Mouse (Mus musculus) ovary, postnatal 36 days (tissue): ENCODE results near the gene Masp1.

ENCODE experiments used
- DNase-seq: peaks from one replicate; pipeline ENCODE4 v3.0.0; 2022; ENCODE audit warnings: low spot score, mixed read lengths

Masp1 gene

DNA sequence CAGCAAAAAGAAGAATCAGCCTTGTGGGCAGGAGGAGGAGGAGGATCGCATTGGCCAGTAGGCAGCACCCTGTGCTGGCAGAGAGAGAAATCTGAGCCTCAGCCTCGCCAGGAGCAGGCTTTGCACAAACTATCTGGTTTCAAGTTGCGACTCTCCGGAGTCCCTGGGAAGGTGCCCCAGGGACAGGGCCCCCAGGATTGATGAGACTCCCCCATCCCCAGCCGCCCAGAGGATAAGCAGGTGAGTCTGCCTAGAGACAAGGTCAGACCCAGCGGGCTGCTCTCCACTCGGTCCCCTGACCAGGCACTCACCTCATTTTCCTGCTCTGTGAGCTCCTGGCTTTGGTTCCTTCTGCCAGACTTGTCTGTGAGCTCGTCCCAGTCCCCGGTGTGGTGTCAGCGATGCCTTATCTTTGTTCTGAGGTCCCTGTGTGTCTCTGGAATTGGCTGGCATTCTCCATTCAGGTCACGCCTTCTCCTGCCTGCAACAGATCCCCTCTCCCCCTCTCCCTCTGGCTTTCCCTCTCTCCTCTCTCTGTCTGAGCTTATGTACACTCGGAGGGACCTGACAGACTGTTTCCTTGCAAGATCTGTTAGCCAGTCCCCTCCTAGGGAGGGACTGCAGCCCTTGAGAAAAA is at the start of gene Masp1, which contains the start of gene Rtp4:
Gene Masp1, minus strand, starts transcription at position 581 of the 637 bp plus-strand sequence.
Gene Rtp4, plus strand, starts transcription at position 57 of the 637 bp plus-strand sequence.
- DNase-seq = peak; percentile 55

DNA sequence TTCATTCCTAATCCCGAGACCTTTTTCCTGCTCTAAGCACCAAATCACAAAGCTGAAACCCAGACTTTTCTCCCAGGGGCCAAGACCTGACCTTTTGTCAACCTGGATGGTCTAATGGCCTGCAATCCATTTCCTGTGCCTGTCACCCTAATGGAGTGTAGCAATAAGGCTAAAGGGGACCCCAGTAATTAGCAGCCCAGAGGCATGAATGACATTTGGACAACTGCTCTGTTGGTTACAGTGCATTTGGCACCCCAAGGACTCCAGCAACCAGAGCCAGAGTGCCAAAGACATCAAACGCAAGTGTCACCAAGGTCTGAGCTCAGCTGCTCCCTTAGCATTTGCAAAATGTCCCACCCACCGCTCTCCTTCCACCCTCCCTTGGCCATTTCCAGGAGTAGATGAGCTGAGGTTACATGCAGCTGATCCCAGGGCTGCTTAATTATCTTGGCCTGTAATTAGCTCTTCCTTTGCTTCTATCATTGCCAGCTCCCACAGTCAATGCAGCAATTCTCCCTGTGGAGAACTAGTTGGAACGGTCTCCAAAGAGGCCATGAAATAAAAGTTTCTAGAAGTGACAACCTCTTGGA is 47.8 kb upstream of the Masp1 start:
- no peak for DNase-seq

DNA sequence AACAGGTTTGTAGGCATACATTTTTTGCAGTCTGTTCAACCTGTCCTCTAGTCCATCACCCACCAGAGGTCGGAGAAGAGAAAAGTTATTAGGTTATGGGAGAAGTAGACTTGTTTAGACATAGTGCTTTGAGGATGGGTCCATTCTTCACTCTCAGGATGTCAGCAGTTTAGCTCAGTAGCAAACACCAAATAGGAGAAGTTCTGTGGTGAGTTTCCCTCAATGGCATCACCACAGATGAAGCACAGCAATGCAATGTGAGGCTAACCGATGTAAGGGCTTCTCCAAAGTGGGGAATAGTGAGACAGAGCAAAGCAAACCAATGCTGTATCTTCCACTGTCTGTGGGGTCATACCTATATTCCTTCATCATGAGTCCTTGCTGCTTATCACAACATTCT is 37.1 kb upstream of the Masp1 start:
- DNase-seq = no peak

DNA sequence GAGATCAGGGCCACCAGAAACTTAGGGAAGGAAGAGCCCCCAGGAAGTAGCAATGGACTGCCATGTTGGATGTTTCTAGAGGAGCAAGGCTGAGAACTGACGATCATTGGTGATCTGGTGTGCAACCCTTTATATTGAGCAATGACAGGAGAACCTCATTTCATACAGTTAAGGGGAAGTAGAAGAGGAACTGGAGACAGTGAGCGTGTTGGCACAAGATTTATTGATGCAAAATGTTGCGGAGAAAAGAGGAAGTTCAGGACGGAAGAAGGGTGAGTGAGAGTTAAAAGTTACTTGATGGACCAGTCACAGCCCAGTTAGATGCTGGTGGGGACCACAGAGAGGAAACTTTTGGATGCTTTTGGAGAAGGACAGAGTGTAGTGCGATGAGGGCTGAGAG is 36.6 kb upstream of the Masp1 start:
- no peak for DNase-seq

DNA sequence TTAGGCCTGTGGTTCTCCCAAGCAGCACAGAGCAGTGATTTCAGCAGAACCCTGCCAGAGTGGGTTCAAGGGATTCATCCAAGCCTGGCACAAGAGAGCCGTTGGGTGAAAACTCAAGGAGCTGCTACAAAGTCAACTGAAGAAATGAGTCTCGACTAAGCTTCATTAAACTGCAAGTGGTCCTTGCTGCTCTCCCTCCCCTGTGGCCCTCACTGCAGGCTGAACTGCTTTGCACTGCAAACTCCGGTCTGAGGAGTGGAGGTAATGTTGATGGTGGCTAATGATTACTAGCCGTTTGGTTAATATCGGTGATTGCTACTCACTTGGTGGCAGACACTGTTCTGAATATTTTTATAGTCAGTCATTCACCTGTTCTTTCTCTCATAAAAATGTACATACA is 34.1 kb upstream of the Masp1 start:
- DNase-seq = no peak

DNA sequence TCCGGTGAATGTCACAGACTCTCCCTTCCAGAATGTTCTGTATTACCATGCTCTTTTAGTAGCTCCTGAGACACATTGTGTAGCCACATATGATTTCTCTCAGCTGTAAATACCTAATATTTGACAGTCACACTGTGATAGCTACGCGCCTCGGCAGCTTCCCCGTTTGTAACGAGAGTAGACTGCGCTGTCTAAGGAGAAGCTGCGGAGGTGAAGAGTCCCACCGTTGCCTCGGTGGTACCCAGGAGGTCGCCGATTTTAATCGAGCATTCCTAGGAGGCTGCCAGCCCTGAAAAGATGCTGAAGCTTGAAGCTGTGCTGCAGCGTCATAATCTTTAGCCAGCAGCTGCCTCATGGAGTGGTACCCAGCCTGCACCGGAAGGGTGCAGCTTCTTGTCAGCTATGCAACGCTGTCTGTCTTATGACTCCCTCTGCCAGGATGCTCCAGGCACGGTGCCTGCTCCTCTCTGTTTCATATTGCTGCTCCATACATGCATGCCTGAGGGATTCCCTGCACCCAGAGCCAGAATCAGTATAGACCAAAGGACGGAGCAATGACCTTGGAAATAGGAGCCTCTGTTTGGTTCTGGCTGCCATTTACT is 30.5 kb upstream of the Masp1 start:
- no peak for DNase-seq

DNA sequence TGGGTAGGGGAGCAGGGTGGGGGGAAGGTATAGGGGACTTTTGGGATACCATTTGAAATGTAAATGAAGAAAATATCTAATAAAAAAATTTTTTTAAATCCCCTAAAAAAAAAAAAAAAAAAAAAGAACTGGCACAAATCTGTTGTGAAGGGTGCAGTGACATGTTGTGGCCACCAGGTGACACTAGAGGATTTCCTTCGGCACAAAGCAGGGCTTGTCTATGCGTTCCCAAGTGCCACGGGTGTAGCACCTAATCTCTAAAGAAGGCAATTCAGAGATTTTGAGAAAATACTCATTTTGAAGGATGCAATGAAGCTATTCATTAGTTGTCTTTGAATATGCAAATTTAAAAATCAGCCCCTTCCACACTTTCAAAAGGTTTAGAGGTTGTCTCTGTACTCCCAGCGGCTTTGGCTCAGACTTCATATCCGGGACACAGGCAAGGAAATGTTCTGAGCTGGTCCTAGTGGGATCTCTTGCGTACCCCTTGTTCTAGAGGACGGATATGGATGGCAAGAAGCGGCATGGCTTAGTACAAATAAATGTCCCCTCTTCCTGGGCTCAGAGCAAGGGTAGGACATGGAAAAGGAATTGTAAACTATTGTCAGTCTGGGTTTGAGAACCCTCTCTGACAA is 29.8 kb upstream of the Masp1 start:
- DNase-seq = peak; percentile 49

DNA sequence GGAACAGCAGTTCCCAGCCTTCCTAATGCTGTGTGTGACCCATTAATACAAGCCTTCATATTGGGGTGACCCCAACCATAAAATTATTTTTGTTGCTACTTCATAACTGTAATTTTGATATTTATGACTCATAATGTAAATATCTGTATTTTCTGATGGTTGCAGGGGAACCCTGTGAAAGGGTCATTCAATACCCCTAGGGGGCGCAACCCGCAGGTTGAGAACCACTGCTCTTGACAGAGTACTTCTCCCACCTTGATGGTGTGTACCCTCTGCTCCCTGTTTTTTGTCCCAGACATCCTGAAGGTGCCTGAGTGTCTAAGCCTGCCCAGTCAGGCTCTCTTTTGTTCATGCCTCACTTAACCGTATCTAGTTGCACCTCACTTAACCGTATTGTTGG is 27.2 kb upstream of the Masp1 start:
- DNase-seq = no peak

DNA sequence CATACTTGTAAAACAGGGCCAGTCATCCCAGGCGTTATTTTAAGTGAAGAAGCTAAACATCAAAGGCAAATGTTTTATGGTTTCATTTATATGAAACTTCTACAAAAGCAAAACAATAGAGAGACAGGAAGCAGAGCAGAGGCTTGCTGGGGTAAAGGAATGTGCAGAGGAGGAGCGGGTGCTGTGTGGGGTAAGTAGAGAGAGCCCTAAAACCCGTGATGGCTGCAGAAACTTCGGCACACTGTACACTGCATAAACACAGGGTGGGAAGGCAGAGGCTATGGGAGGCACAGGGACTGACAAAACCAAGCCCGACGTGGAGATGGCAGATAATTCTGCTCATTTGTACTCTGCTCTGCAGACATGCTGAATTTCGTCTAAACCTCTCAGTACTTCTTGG is 23.7 kb upstream of the Masp1 start:
- DNase-seq = no peak

DNA sequence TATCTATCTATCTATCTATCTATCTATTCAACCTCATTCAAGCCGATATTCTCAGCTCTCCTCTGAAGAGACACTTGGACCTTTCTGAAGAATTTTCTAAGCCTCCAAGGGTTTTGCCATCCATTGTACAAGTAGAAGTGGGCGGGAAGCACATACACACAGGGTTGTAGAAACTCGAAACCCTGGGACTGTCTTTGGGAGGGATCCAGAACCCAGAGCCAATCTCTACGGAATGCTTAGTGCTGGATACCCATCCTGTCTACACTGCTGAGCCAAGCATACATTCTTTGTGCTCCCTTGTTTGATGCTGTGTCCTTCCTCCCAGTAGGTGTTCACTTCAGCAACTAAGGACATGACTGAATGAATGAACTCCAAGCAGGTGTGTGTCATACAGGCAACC is 22.3 kb upstream of the Masp1 start:
- no peak for DNase-seq

DNA sequence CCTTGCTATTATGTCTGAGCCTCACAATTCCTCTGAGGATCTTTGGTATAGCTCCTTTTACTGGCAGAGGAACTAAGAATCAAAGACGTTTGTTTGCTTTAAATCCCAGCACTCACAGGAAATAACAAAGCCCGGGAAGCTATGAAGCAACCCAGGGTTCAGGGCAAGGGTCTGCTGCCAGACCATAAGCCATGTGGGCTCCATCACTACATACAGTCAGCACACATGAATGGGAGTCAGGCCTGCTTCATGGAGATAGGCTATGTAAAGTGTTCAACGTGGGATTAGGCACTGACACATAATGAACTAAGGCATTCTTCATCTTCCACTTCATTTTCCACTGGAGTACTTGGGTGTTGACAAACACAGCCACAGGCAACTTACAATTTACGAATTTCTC is 20.4 kb upstream of the Masp1 start:
- no peak for DNase-seq

DNA sequence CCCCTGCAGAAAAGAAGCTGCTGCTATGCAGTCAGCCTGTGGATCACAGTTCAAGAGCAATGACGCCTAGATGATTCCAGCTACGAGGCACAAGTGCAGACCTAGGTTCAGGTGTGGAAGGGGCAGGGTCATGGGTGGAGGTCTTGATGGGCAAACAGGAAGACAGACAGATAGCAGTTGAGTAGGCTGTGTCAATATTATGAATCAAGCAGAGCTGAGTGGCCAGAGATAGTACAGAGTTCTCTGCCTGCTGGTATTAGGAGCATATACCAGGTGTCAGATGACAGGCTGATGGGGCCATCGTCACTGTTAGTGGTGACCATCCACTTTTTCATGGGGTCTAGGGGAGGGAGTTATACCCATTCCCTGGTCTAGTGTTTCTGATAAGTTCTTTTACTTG is 13.1 kb upstream of the Masp1 start:
- no peak for DNase-seq

DNA sequence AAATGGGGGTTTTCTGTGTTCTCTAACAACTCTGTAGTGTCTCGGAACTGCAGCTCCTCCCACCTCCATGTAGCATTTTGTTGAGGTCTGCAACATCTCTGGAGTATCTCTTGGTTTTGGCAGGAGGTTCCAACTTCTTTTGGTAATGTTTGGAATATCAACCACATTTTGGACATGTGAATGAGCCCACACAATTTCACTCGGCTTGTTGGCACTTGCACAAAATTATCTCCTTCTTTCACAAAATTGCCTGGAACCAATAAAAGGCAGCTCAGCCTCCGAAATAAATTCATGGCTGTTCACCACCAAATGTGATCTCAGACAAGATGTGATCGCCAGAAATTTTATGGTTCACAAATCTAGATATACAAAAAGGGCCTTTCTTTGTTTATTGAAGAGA is 8.6 kb upstream of the Masp1 start:
- no peak for DNase-seq

DNA sequence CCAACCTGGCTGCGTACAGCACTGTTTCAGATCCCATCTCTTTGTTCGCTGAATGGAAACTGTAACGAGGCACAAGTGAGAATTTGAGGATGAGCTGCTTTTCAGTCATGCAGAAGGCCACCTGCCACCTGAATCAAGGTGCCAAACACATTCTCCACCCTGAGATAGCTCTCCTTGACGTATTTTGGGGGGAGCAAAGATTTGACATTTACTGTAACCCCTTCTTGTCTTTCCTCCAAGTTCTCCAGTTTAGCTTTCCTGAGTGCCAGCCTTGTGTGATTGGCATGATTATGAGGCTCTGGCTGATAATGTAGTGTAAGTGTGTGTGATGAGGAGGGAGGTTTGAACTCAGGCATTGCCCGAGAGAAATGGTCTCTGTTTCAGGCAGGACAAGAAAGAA is 1.5 kb upstream of the Masp1 start:
- no peak for DNase-seq

DNA sequence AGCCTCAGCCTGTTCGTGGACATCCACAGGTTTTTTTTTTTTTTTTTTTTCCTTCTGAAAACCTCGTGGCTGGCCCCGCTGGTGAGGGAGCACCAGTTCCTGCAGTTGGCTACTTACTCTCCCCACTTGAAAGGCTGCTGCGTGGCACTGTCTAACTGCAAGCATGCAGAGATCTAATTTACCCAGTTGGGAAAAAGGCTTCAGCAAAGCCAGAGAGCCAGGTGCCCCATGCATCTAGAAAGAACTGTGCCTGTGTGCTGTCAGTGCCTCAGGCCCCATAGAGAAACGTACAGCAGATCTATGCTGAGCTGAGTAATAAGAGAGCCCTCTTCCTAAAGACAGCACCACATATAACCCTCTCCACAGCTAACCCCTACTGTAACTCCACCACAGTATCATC is 477 bp upstream of the Masp1 start:
- DNase-seq = no peak

DNA sequence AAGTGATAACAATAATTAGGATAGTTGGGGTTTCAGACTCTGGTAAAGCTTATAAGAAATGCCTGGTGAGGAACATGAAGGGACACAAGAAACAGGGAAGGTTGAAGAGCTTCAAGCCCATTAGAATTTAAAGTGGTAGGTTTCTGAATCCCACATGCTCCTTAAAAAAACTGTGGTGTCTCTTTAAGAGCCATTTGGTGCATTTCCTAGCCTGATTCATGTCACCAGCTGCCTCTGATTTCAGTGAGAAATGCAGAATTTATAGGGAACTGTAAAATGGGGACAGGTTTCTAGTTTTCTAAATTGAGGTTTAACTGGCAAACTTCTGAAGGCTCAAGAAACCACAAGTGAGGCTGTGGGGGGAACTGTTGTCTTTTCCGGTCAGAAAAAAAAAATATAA is 844 bp downstream of the Masp1 start:
- no peak for DNase-seq

DNA sequence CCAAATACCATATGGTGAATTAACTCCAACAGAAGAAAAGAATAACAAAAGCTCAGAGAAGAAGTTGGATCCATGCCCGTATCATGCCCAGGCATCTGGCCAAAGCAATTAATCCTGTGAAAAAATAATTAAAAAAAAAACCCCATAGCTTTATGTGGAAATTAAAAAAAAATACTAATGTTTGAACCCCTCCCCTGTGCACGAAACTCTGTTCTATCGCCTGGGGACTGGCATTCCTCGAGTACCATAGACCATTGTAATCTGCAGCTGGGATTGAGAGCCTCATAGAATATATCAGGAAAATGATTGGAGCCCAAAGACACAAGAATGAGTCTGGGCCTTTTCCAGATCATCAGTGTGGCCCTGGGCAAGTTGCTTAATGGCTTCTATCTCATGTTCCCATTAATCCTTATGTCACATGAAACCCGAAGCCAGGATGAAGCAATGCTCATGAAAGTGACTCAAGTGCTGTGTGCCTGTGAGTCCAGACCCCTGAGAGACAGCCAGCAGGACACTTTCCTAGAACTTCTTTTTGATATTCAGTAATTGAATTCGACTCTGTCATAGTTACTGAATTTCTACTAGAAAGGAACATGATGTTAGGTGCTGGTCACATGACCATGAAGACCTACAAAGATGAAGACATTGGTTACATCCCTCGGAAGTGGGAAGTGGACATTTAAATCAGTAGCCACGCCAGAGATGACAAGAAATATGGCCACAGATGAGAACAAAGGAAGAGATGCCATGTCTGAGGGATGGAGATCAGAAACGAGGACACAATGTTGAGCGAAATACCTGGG is 1.8 kb downstream of the Masp1 start:
- no peak for DNase-seq

DNA sequence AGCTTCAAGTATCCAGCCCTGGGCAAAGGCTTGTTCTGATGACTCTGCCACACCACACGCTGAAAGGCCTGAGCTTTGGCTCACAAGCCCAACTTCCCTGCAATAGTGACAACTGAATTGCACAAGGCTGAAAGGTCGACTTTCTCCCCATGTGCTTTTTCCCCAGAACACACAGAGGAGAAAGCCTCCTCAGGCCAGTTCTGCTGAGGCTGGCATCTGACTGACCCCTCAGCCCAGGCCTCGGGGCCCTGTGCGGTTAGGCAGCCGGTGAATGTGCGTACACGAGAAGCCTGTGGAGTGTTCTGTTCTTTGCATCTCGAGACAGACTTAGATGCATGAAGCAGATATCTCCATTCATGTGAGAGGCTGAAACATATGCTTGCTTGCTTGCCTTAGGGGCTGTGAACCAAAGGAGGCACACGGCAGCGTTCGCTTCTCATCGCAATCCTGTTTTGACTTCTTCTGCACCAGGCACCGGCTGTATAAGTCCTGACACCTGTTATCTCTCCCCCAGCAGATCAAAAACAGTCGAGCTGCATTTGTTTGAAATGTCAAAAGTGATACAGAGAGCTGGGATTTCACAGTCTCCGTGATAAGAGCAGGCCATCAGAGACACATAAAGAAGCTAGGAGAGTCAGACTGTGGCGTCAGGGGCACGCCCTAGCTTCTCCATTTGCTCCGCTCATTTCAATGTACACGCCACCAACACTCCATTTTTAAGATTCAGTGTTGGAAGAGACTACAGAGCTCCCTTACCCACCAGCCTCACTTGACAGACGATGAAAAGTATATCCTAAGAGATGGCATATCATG is 2.7 kb downstream of the Masp1 start:
- no peak for DNase-seq

DNA sequence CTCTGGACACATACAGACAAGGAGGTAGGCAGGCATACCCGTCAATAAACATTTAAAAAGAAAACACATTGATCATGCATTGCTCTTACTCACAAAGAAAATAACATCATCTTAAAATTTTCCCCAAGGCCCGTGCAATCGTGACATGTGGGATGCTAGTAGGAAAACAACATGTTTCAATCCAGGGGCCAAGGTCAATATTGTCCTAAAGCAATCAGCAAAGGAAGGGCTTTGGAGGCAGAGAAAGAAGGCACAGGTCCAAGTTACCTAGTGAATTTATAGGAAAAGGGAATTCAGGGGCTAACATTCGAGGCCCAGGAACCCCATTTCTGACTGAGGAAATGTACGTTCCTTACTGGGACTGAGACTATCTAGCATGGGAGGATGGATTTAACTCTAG is 3.4 kb downstream of the Masp1 start:
- DNase-seq = no peak

DNA sequence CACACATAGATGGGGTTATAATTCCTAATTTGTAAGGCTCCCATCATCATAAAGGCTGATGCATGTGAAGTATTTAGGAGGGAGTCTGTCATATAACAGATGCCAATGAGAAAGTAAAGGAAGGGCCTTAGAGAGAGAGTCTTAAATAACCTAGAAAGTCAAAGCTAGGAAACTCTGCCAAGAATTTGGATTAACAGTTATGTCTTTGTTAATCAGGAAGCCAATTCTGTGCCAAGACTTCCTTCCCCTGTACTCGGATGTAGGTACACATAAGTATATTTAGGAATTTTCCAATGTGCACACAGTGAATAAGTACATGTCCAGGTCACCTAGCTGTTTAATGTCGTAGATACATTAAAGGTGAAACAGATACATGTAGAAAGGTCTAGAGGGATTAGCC is 4.0 kb downstream of the Masp1 start:
- DNase-seq = no peak

DNA sequence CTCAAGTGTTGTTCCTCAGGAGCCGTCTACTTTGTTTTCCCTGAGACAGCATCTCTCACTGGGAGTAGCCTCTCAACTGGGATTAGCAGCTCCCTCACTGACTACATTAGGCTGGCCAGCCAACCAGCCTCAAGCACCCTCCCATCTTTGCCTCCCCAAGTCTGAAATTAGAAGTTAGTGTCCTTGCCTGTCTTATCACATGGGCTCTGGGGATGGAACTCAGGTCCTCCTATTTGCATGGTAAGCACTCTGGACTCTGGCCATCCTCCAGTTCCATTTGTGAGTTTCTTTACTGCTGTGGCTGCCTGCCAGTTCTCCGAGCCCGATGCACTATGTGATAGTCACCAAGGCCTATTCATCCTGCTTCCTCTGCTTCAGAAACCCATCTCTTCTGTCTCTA is 4.8 kb downstream of the Masp1 start:
- DNase-seq = peak; percentile 68

DNA sequence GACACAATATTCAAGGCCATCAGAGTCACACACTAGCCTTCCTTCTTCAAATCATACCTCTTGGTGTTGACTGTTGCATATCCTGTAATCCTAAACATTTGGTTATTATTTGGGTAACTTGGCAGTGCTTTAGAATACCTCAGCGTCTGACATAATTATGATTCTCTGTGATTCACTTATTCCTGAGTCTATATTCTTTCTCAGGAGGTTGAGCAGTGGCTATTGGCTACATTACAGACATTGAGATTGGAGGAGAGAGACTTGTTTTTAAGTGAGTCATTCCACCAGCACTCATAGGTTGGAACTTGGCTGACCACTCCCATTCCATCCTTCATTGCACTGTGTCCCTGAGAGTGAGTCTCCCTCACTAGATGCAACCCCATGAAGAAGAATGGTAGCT is 7.2 kb downstream of the Masp1 start:
- no peak for DNase-seq
